Mouse (Mus musculus) embryonic fibroblast, embryonic 13.5 days (primary cell): ENCODE results near the gene Myadm. TPM values are rescaled to one million over a fixed set of nuclear protein-coding genes. Genes with fewer than 3 reads are reported as not detected.

Experiments
- H3K27ac ChIP-seq: 2 replicates; pipeline ENCODE4 v1.5.1; 2012; ENCODE audit warnings: low read length, control low read depth, inconsistent platforms; ENCODE audit not compliant: insufficient read depth
- H3K4me1 ChIP-seq: 2 replicates; pipeline ENCODE4 v1.6.1; 2011; ENCODE audit warnings: low read length; ENCODE audit not compliant: control insufficient read depth, insufficient read depth
- H3K4me3 ChIP-seq: 2 replicates; pipeline ENCODE4 v1.5.1; 2011; ENCODE audit warnings: mild to moderate bottlenecking, control low read depth, low read length; ENCODE audit not compliant: insufficient read depth
- CTCF ChIP-seq: IDR thresholded peaks from 2 replicates; pipeline ENCODE4 v1.5.1; 2011; ENCODE audit warnings: mild to moderate bottlenecking, control low read depth, low read length, moderate library complexity, borderline replicate concordance; ENCODE audit not compliant: insufficient read depth
- POLR2A ChIP-seq: IDR thresholded peaks from 2 replicates; pipeline ENCODE4 v1.6.1; 2011; ENCODE audit warnings: low read depth, mild to moderate bottlenecking, control low read depth, low read length, moderate library complexity
- polyA plus RNA-seq: library from polyadenylated mRNA; stranded (reverse); fragments of >200 nt; gene quantifications from 2 replicates; pipeline ENCODE4 v1.2.4, GENCODE M21; 2011; ENCODE audit warnings: low read depth; ENCODE audit not compliant: missing spikeins, insufficient read length

The Myadm gene
- polyA plus RNA-seq, 1 experiment, result 469 TPM

- no peak for TF ChIP-seq CTCF
- TF ChIP-seq POLR2A, result peak; percentile 42; the same call in 1 of the 2 replicates
- H3K27ac ChIP-seq, result no peak overlapping the region
These were observed 12.2 kb downstream of the Myadm start for GRCm38 (mm10) chr7:3300891-3301627.

GRCm38 (mm10) chr7:3301628-3302555, 13.0 kb downstream of the Myadm start:
- Histone ChIP-seq H3K4me3 (no peak overlapping the region), H3K27ac (0 out of 2 replicates have a peak overlapping the region, but pooled peaks have one; percentile 6), H3K4me1 (peaks cover 14% of the 10 kb centered on the region)
- peak; percentile 35; the same call in 1 of the 2 replicates for TF ChIP-seq POLR2A
- no peak for TF ChIP-seq CTCF

More at GRCm38 (mm10) chr7:3300891-3301627, 12.2 kb downstream of the Myadm start:
- Histone ChIP-seq H3K4me1 (peaks cover 19% of the 10 kb centered on the region), H3K4me3 (no peak overlapping the region)

GRCm38 (mm10) chr7:3302556-3303275, 13.8 kb downstream of the Myadm start:
- TF ChIP-seq POLR2A (no peak; the same call in 1 of the 2 replicates), CTCF (no peak)
- peaks cover 12% of the 10 kb centered on the region; the same call in 1 of the 2 replicates for H3K4me1 ChIP-seq
- peak overlapping the region; percentile 31 for H3K4me3 ChIP-seq
- 0 out of 2 replicates have a peak overlapping the region, but pooled peaks have one; percentile 6 for H3K27ac ChIP-seq

GRCm38 (mm10) chr7:3303276-3303781, 14.4 kb downstream of the Myadm start:
- Histone ChIP-seq H3K4me1 (peaks cover 12% of the 10 kb centered on the region; the same call in 1 of the 2 replicates), H3K4me3 (peak overlapping the region; percentile 31), H3K27ac (no peak overlapping the region)
- TF ChIP-seq POLR2A (no peak; the same call in none of the 2 replicates), CTCF (no peak)

- Histone ChIP-seq H3K4me3 (no peak overlapping the region), H3K4me1 (peaks cover 12% of the 10 kb centered on the region; the same call in 1 of the 2 replicates), H3K27ac (no peak overlapping the region)
- TF ChIP-seq POLR2A, result no peak
- no peak for TF ChIP-seq CTCF
These were observed 14.9 kb downstream of the Myadm start for GRCm38 (mm10) chr7:3303789-3304188.

GRCm38 (mm10) chr7:3304298-3304697, 15.4 kb downstream of the Myadm start:
- Histone ChIP-seq H3K27ac (no peak overlapping the region), H3K4me3 (no peak overlapping the region), H3K4me1 (peaks cover 12% of the 10 kb centered on the region; the same call in 1 of the 2 replicates)
- TF ChIP-seq CTCF (no peak), POLR2A (no peak)

- TF ChIP-seq CTCF, result no peak
- no peak for TF ChIP-seq POLR2A
- Histone ChIP-seq H3K4me3 (no peak overlapping the region), H3K27ac (no peak overlapping the region), H3K4me1 (peaks cover 8% of the 10 kb centered on the region; the same call in 1 of the 2 replicates)
These were observed 17.5 kb downstream of the Myadm start for GRCm38 (mm10) chr7:3306400-3306799.

- 0 out of 2 replicates have a peak, but pooled peaks cover under 1% of the 10 kb centered on the region for H3K4me1 ChIP-seq
- no peak overlapping the region for H3K27ac ChIP-seq
- H3K4me3 ChIP-seq, result no peak overlapping the region
- TF ChIP-seq CTCF (no peak), POLR2A (no peak)
These were observed 19.8 kb downstream of the Myadm start for GRCm38 (mm10) chr7:3308646-3309045.

- no peaks in the 10 kb centered on the region for H3K4me1 ChIP-seq
- TF ChIP-seq POLR2A (no peak), CTCF (no peak)
- no peak overlapping the region for H3K27ac ChIP-seq
- H3K4me3 ChIP-seq, result no peak overlapping the region
These were observed 21.4 kb downstream of the Myadm start for GRCm38 (mm10) chr7:3310233-3310632.
